Mouse (Mus musculus) small intestine, adult 10 weeks (tissue): Measurements from ENCODE around the gene Nudt6. TPM values are rescaled to one million over a fixed set of nuclear protein-coding genes. Genes with fewer than 3 reads are reported as not detected.

Source experiments
- polyA plus RNA-seq: library from polyadenylated mRNA; stranded (reverse); fragments of 350-450 nt; fragmentation: Illumina TruSeq; extraction: RNeasy Lipid Tissue Mini Kit (QIAGEN cat#74804); gene quantifications from one replicate; pipeline ENCODE4 v1.2.3, GENCODE M21; 2014; ENCODE audit warnings: low replicate concordance

Gene Nudt6
- polyA plus RNA-seq = 1.4 TPM

DNA sequence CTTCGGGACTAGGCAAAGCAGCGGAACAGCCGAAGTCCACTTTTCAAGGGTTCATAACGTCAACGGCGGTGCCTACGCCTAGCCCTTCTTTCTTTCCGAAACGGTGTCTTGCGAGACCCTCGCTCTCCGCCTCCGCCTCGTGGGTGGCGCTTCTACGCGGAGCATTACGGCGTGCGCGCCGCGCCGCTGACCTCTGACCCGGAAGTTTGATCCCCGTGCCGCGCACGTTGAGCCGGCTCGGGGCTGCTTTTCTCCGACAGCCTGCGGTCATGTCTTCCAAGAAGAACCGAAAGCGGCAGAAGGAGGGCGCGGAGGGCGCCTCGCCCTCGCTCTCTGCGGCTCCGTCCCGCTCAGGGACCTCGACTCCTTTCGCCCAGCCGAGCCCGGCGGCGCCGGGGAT, at the start of gene Nudt6:
Nudt6 (minus strand) TSS at position 140 of the 400 bp plus-strand sequence.

DNA sequence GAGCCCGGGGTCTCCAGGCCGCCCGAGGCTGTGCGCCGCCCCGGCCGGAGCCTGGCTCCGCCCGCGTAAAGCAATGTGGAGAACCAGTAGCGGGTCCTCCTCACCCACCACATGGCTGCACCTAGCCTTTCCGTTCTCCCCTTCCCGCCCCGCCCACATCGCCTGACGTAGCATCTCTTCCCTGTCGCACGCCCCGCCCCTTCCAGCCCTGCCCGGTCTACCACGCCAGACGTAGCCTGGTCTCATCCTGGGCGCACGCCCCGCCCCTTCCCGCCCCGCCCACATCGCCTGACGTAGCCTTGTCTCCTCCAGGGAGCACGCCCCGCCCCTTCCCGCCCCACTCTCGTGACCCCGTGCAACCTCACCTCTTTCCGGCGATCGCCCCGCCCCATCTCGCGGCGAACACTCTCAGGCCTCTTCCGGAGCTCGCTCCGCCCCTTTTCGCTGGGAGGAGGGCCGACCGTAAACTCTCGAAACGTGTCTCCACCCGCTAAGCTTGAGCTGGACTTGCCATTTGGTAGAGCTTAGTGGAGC, 486 bp downstream of the Nudt6 start, which contains the start of gene Spata5:
Spata5 (plus strand) TSS at position 439 of the 534 bp plus-strand sequence.

Other genes starting within 250 kb of the Nudt6 start
- not detected for gene Il21, start 187.6 kb downstream of the Nudt6 start, polyA plus RNA-seq
- 3.0 TPM for gene Bbs12, start 107.7 kb downstream of the Nudt6 start, polyA plus RNA-seq
- gene Cetn4, start 107.5 kb downstream of the Nudt6 start, polyA plus RNA-seq = 8.0 TPM
- gene Fgf2, start 71.9 kb downstream of the Nudt6 start, polyA plus RNA-seq = 4.1 TPM
- gene Spata5, start 315 bp downstream of the Nudt6 start, polyA plus RNA-seq = 14.4 TPM
- 8.7 TPM for gene Spry1, start 219.7 kb upstream of the Nudt6 start, polyA plus RNA-seq